Mouse (Mus musculus) intestine, embryonic 15.5 days (tissue): ENCODE measurements around the gene Thra. TPM values are rescaled to one million over a fixed set of nuclear protein-coding genes. Genes with fewer than 3 reads are reported as not detected.

Source experiments
- ATAC-seq: fragments of 200-750 bp; cut with Nextera tagmentation; 2 replicates; pipeline ENCODE4 v1.8.0; 2017; ENCODE audit warnings: moderate TSS enrichment, moderate library complexity
- H3K27ac ChIP-seq: fragments of 300-500 bp; sonication (generic); 2 replicates; pipeline ENCODE4 v1.5.1; 2015; ENCODE audit warnings: mild to moderate bottlenecking, inconsistent platforms
- H3K27me3 ChIP-seq: fragments of 300-500 bp; sonication (generic); replicated peaks from 2 replicates; pipeline ENCODE4 v1.6.1; 2015; ENCODE audit warnings: inconsistent platforms
- H3K36me3 ChIP-seq: fragments of 300-500 bp; sonication (generic); 2 replicates; pipeline ENCODE4 v1.6.1; 2015; ENCODE audit warnings: inconsistent platforms
- H3K4me1 ChIP-seq: fragments of 300-500 bp; sonication (generic); replicated peaks from 2 replicates; pipeline ENCODE4 v1.6.1; 2015; ENCODE audit warnings: inconsistent platforms
- H3K4me2 ChIP-seq: fragments of 300-500 bp; sonication (generic); replicated peaks from 2 replicates; pipeline ENCODE4 v1.6.1; 2015; ENCODE audit warnings: mild to moderate bottlenecking, inconsistent platforms
- H3K4me3 ChIP-seq: fragments of 300-500 bp; sonication (generic); replicated peaks from 2 replicates; pipeline ENCODE4 v1.5.1; 2015; ENCODE audit warnings: inconsistent platforms
- H3K9ac ChIP-seq: fragments of 300-500 bp; sonication (generic); 2 replicates; pipeline ENCODE4 v1.6.1; 2015; ENCODE audit warnings: inconsistent platforms
- H3K9me3 ChIP-seq: fragments of 300-500 bp; sonication (generic); 2 replicates; pipeline ENCODE4 v1.6.1; 2016; ENCODE audit warnings: inconsistent platforms
- WGBS: fragments of 180-500 bp; shearing (Covaris S2); methylation state at CpG from one replicate; pipeline ENCODE4 v1.1.7; 2015; 5-methylcytosine and 5-hydroxymethylcytosine counted together
- polyA plus RNA-seq: library from polyadenylated mRNA; unstranded; fragments of >200 nt; fragmentation: Nextera tagmentation; extraction: Ambion mirVana; gene quantifications from 2 replicates; pipeline ENCODE4 v1.2.1, GENCODE M21; 2015

The Thra gene
- polyA plus RNA-seq, 1 experiment from 2014 or later = 42.7 TPM

DNA sequence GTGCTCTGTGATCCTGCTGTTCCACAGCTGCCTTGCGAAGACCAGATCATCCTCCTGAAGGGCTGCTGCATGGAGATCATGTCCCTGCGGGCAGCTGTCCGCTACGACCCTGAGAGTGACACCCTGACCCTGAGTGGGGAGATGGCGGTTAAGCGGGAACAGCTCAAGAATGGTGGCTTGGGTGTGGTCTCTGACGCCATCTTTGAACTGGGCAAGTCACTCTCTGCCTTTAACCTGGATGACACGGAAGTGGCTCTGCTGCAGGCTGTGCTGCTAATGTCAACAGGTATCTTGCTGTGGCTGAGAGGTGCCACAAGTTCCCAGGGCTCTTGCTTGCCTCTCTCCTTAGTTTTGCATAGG is 23.0 kb downstream of the Thra start:
- ATAC-seq = 0 out of 2 replicates have a peak, but pooled peaks have one; percentile 1
- H3K27ac ChIP-seq = no peak overlapping the region
- no peak overlapping the region for H3K4me3 ChIP-seq
- H3K27me3 ChIP-seq = no peaks in the 10 kb centered on the region
- H3K4me2 ChIP-seq = no peak overlapping the region
- H3K4me1 ChIP-seq = peaks cover 40% of the 10 kb centered on the region
- no peaks in the 10 kb centered on the region for H3K9me3 ChIP-seq
- 86% methylated on average over 8 of the region's 8 CpGs for WGBS
- H3K9ac ChIP-seq = no peak overlapping the region
- peaks cover 37% of the 10 kb centered on the region for H3K36me3 ChIP-seq

DNA sequence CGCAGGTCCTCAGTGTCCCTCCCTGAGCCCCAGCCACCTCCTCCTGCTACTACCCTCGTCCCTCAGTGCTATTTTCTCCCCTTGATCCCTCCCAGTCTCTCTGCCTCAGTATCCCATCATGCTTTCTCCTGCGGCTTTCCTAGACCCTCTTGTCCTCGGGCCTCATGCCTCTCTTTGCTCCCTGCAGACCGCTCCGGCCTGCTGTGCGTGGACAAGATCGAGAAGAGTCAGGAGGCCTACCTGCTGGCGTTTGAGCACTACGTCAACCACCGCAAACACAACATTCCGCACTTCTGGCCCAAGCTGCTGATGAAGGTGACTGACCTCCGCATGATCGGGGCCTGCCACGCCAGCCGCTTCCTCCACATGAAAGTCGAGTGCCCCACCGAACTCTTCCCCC is 23.7 kb downstream of the Thra start:
- H3K4me1 ChIP-seq = peaks cover 46% of the 10 kb centered on the region
- H3K27ac ChIP-seq = no peak overlapping the region
- 73% methylated on average over 18 of the region's 18 CpGs for WGBS
- no peaks in the 10 kb centered on the region for H3K27me3 ChIP-seq
- no peak overlapping the region for H3K9ac ChIP-seq
- no peak overlapping the region for H3K4me2 ChIP-seq
- ATAC-seq = no peak
- no peak overlapping the region for H3K4me3 ChIP-seq
- H3K9me3 ChIP-seq = no peaks in the 10 kb centered on the region
- H3K36me3 ChIP-seq = peaks cover 37% of the 10 kb centered on the region

GRCm38 (mm10) chr11:98764746-98765145 is 24.3 kb downstream of the Thra start:
- Histone ChIP-seq H3K4me3 (no peak overlapping the region), H3K27ac (no peak overlapping the region), H3K4me2 (no peak overlapping the region), H3K4me1 (peaks cover 52% of the 10 kb centered on the region), H3K27me3 (no peaks in the 10 kb centered on the region), H3K36me3 (peaks cover 43% of the 10 kb centered on the region), H3K9ac (no peak overlapping the region), H3K9me3 (no peaks in the 10 kb centered on the region)
- no peak for ATAC-seq

GRCm38 (mm10) chr11:98765421-98766309 is 25.2 kb downstream of the Thra start:
- ATAC-seq = no peak
- peaks cover 52% of the 10 kb centered on the region for H3K4me1 ChIP-seq

DNA sequence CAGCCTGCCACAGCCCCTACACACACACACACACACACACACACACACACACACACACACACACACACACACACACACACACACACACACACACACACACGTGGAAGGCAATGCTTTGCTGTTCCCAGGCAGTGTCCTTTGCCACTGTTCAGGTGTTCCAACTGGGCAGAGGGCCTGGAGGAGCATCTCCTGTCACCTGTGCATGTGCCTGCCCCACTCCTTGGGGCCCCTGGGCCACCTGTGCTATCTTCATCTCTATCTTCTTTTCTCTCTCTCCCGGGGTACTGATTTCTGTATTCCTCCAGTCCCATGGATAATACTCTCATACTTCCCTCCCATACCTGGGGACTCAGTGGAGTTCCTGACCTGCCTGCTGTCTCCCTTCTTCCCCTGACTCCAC is 25.9 kb downstream of the Thra start:
- Histone ChIP-seq H3K9ac (no peak overlapping the region), H3K4me1 (peaks cover 52% of the 10 kb centered on the region), H3K36me3 (peaks cover 48% of the 10 kb centered on the region), H3K4me2 (no peak overlapping the region), H3K27me3 (no peaks in the 10 kb centered on the region), H3K27ac (peak overlapping the region; percentile 40; the same call in 1 of the 2 replicates), H3K4me3 (no peak overlapping the region), H3K9me3 (no peaks in the 10 kb centered on the region)
- WGBS = 44% methylated on average over 2 of the region's 2 CpGs
- ATAC-seq = no peak

More at GRCm38 (mm10) chr11:98765421-98766309, 25.2 kb downstream of the Thra start:
- Histone ChIP-seq H3K4me3 (no peak overlapping the region), H3K36me3 (peaks cover 47% of the 10 kb centered on the region), H3K4me2 (no peak overlapping the region), H3K27ac (peak overlapping the region; percentile 40), H3K9me3 (no peaks in the 10 kb centered on the region), H3K9ac (no peak overlapping the region; the same call in 1 of the 2 replicates), H3K27me3 (no peaks in the 10 kb centered on the region)
- WGBS = 51% methylated on average over 9 of the region's 9 CpGs

DNA sequence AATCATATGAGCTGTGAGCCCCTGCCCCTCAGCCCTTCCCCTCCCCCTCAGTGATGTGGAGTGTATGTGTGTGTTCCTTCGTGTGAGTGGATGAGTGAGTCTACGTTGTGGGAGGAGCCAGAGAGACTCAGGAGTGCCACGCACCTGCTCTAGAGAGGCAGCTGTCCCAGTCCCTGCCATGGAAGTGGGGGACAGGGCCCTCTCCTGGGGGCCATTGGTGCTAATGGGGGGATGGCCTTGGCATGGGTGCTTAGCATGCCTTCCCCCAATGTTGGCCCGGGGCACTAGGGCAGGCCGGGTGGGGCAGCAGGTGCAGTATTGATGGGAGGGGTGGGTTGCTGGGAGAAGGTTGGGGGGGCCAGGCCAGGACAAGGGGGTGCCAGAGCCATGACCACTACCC is 26.4 kb downstream of the Thra start:
- WGBS = 48% methylated on average over 5 of the region's 5 CpGs
- H3K36me3 ChIP-seq = peaks cover 47% of the 10 kb centered on the region
- peaks cover 54% of the 10 kb centered on the region for H3K4me1 ChIP-seq
- H3K4me2 ChIP-seq = no peak overlapping the region
- no peak overlapping the region for H3K27ac ChIP-seq
- H3K4me3 ChIP-seq = no peak overlapping the region
- no peaks in the 10 kb centered on the region for H3K9me3 ChIP-seq
- H3K9ac ChIP-seq = no peak overlapping the region
- no peaks in the 10 kb centered on the region for H3K27me3 ChIP-seq
- no peak for ATAC-seq

DNA sequence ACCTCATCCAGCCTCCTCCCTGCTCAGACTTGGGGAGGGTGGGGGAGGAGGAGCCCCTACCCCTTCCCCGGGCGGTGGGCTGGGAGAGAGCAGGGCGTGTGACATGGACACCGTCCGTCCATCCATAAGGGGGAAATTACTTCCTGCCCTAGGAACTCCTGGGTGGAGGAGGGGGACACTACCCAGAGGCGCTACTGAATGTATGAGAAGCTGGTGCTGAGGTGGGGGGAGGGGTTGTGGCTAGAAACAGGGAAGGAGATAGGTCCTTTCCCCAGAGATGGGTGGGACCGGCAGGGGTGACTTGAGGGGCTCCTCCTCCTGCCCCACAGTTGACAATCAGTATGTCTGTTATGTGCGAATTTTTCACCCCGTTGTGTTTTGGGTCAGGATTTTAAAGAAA is 26.8 kb downstream of the Thra start:
- Histone ChIP-seq H3K4me3 (no peak overlapping the region), H3K9ac (no peak overlapping the region), H3K4me1 (peaks cover 54% of the 10 kb centered on the region), H3K27me3 (no peaks in the 10 kb centered on the region), H3K9me3 (no peaks in the 10 kb centered on the region), H3K27ac (no peak overlapping the region), H3K4me2 (0 out of 2 replicates have a peak overlapping the region, but pooled peaks have one; percentile 48), H3K36me3 (peaks cover 43% of the 10 kb centered on the region)
- peak; percentile 21 for ATAC-seq
- whole genome bisulfite sequencing = 18% methylated on average over 9 of the region's 9 CpGs

DNA sequence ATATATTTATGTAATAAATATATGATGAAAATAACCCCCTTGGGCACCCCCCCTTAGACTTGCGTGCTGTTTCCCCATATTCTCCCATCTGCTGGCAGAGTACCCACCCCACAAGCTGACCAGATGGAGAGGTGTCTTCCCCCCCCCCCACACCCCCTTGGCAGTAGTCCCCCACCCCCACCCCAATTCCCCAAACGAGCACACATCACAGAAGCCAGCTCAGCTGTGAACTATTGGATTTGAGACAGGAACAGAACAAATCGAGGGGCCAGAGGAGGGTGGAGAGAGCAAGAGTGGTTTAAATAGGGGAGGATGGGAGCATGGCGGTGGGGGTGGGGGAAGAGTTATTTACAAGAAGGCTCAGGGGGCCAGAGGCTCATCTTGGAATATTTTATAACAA is 27.3 kb downstream of the Thra start:
- ATAC-seq = no peak
- H3K27me3 ChIP-seq = no peaks in the 10 kb centered on the region
- peak overlapping the region; percentile 48 for H3K4me2 ChIP-seq
- H3K9me3 ChIP-seq = no peaks in the 10 kb centered on the region
- H3K4me3 ChIP-seq = peak overlapping the region; percentile 12; the same call in 1 of the 2 replicates
- peaks cover 57% of the 10 kb centered on the region for H3K4me1 ChIP-seq
- peak overlapping the region; percentile 70 for H3K27ac ChIP-seq
- peaks cover 43% of the 10 kb centered on the region for H3K36me3 ChIP-seq
- H3K9ac ChIP-seq = peak overlapping the region; percentile 37; the same call in 1 of the 2 replicates
- 18% methylated on average over 4 of the region's 4 CpGs for WGBS

DNA sequence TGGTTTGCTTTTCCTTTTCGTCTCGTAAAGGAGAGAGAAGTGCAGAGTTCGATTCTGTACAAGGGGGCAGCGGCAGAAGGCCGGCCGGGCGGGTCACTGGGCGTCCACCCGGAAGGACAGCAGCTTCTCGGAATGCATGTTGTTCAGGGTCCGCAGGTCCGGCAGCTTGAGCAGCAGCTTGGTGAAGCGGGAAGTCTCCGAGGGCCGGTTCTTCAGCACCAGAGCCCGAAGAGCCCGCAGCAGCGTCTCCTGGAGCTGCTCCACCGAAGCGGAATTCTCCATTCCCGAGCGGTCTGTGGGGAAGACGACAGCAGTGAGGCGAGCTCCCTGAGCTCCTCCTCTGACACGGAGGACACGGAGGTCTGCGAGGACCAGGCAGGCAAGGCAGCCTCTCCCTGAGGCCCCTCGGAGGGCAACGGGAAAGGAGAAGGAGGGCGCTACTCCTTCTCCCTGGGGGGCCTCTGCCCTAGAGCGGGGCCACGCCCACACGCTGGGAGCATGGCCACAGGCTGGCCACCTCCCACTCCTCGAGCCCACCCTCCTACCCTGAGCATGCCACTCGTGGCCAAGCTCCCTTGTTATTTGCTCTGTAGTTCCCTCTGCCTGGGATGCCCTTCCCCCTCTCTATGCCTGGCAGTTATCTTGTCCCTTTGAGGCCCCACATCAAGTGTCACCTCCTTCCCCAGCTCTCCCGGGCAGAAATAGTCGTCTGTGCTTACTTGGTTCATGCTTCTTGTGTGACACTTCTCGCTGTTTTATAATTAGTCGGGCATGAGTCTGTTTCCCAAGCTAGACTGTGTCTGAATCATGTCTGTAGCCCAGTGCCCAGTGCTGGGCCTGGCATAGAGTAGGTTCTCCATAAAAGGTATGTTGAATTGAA is 27.9 kb downstream of the Thra start:
- H3K36me3 ChIP-seq = peaks cover 39% of the 10 kb centered on the region
- H3K9ac ChIP-seq = peak overlapping the region; percentile 37
- H3K4me1 ChIP-seq = peaks cover 58% of the 10 kb centered on the region

GRCm38 (mm10) chr11:98769007-98769954 is 28.8 kb downstream of the Thra start:
- Histone ChIP-seq H3K4me1 (peaks cover 65% of the 10 kb centered on the region), H3K27ac (no peak overlapping the region), H3K4me2 (no peak overlapping the region), H3K27me3 (no peaks in the 10 kb centered on the region), H3K9ac (no peak overlapping the region), H3K9me3 (no peaks in the 10 kb centered on the region), H3K4me3 (no peak overlapping the region), H3K36me3 (peaks cover 30% of the 10 kb centered on the region)
- WGBS = 81% methylated on average over 25 of the region's 25 CpGs
- ATAC-seq = no peak

More for the DNA sequence above, 27.9 kb downstream of the Thra start:
- peak overlapping the region; percentile 48 for H3K4me2 ChIP-seq
- no peaks in the 10 kb centered on the region for H3K27me3 ChIP-seq
- H3K27ac ChIP-seq = peak overlapping the region; percentile 70
- WGBS = 24% methylated on average over 39 of the region's 39 CpGs
- peak overlapping the region; percentile 12 for H3K4me3 ChIP-seq
- ATAC-seq = peak; percentile 23
- H3K9me3 ChIP-seq = no peaks in the 10 kb centered on the region

DNA sequence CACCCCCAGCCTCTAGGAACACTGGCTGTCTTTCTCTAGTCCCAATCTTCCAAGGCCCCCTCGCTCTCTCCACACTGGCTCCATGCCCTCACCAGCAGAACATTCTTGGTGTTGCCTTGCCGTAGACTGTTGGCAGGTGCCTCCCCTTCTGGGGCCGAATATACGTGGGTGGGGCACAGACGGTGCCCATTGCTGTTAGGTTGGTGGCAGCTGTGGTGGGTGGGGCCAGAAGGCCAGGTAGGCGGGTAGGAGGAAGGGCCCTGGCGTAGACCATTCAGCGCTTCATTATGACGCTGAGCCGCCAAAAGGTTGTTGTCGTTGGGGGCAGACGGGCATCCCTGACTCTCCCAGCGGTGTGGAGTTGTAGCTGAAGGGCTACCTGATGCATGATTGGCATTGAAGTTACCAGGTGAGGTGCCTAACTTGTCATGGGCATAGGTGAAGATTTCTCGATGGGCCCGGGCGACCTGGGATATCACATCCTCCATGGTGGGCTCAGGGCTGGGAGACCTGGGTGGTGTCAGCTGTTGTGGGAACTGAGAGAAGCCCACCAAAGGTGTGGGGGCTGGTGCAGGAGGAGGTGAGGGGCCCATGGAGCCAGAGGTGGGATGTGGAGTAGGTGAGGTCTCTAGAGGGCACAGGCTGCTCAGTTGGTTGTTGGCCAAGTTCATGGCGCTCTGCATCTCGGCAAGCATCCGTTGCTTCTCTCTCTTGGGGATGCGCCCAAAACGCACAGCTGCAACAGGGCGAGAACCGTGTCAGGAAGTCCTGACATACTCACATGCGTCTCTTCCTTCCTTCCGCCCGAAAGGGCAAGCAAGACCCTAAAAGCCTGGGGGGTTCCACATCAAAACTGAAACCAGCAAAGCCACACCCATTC is 29.9 kb downstream of the Thra start:
- Histone ChIP-seq H3K27ac (no peak overlapping the region), H3K4me3 (no peak overlapping the region), H3K9me3 (no peaks in the 10 kb centered on the region), H3K27me3 (no peaks in the 10 kb centered on the region), H3K9ac (no peak overlapping the region), H3K4me1 (peaks cover 72% of the 10 kb centered on the region), H3K4me2 (no peak overlapping the region), H3K36me3 (peaks cover 21% of the 10 kb centered on the region)
- WGBS = 89% methylated on average over 26 of the region's 26 CpGs
- no peak for ATAC-seq
